Mouse (Mus musculus): ENCODE results near the gene Tmed5. TPM values are rescaled to one million over a fixed set of nuclear protein-coding genes. Genes with fewer than 3 reads are reported as not detected.
"Not testable (repeated sequence)": the region's sequence is repeated elsewhere in the genome, so short reads cannot be mapped to it uniquely, and the experiment has no call there.

Gene Tmed5
- 10 to 100 TPM; 18.7 to 21.3 TPM for total RNA-seq (2021)
- long read RNA-seq, experiment 1, transcript Tmed5-201 (4 exons, 3,800 nt): major isoform, 35 of 40 reads
- long read RNA-seq, experiment 1, partial matches to known transcripts: 2 of 40 reads
- long read RNA-seq, experiment 1, other reads (novel, unspliced or antisense): 2 of 40 reads
- long read RNA-seq, experiment 2, transcript Tmed5-201 (4 exons, 3,800 nt): major isoform, 30 of 33 reads
- long read RNA-seq, experiment 2, partial matches to known transcripts: 0 of 33 reads
- long read RNA-seq, experiment 2, other reads (novel, unspliced or antisense): 3 of 33 reads

DNA sequence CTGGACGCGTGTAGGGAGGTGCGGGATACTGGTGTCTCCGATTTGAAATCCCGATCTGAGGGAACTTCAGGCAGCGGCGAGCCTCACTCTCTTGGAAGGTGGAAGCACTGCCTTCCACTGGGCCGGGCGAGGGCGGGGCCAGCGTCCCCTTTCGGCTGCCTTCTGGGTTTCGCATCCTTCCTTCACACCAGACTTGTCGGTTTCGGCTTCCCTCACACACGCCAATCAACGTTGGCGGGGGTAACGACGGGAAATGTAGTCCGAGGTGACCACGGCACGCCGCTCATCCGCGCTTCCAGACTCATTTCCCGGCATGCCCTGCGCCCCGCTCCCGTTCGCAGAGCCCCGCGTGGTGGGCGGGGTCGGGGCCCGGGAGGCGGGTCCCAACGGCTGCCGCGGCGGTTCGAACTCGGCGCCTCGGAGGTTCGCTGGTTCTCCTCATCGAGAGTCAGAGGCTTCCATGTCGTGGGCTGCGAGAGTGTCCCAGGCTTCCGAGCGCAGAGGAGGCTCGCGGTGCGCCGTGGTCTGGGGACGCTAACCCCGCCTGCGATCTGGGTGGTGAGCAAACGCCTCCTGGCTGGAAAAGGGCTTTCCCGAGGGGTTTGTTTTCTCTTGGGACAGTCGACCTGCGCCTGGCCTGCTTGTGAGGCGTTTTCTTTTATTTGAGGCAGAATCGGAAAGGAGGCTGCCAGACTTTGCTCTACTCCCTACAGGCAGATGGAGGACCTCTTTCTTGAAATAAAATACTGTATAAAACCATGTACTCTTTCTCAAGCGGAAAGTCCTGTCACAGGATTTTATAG lies at the start of gene Tmed5, which contains the start of gene Ccdc18:
Gene Tmed5 (minus strand): TSS at position 180 of the 803 bp plus-strand sequence.
Gene Ccdc18 (plus strand): TSS at position 435 of the 803 bp plus-strand sequence.
- DNase-seq: peak; percentile 98

DNA sequence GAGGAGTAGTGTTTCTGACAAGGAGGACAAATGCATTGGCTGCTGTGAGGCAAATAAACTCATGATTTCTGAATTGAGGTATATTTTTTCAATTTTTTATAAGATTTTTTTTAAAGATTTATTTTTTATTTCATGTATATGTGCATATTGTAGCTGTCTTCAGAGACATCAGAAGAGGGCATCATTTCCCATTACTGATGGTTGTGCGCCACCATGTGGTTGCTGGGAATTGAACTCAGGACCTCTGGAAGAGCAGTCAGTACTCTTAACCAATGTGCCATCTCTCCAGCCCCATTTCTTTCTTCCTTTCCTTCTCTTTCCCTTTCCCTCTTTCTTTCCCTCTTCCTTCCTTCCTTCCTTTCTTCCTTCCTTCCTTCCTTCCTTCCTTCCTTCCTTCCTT lies 31.3 kb upstream of the Tmed5 start:
- DNase-seq: peak; percentile 16

DNA sequence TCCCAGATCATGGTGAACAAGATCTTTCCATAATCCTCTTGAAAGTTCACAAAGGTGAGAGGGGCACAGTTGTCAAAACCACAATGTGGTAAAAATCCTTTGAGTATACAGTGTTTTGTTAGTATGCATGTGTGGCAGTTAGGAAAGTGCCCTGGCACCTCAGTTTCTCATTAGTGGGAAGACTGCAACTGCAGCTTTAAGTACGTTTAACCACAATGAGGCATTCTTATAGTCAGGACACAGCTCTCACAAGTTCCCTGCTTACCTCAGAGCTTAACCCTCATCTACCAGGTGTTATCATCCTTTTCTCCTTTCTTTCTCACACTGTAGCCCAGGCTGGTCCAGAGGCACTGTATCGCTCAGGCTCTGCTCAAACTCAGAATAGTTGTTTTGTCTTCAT lies 28.4 kb upstream of the Tmed5 start:
- no peak for DNase-seq

DNA sequence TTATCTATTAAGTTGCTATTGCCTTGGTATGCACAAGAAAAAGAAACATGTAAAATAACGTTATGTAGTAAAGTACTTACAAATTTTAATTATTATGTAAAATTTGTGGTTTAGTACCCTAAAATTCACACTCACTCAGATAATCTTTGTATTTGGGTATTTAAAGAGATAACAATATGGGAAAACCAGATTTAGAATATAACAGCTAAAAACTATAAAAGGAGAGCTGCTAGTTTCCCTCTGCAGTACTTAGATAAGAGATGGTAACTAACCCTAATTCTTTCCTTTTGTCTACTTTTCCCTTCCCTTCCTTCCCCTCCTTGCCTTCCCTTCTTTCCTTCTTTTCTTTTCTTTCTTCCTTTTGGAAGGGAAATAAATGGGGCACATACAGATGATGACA lies 20.2 kb upstream of the Tmed5 start:
- DNase-seq: no peak

DNA sequence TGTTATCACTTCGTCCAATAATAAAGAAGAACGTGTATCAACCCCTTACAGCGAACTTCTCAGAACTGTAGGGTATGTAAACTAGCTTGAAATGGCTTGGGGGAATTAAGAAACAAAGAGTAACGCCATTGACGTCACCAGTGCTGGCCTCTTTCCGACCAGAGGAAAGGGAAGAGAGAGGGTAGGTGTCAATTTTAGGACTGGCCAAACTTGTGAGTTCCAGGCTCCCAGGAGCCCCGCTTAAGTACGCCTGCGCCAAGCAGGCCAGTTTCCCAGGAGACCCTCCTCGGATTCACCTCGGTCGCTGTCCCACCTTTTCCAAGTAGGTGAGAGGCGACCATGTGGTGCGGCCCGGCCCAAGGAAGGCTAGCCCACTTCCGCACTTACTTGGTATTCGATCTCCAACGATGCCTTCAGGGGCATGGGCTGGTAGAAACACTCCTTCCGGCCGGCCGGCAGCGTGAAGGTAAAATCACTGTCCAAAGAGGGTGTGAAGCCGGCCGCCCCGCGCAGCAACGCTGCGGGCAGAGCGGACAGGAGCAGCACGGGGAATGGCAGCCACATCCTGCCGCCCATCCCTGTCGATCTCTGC lies 475 bp downstream of the Tmed5 start:
- no peak for DNase-seq

DNA sequence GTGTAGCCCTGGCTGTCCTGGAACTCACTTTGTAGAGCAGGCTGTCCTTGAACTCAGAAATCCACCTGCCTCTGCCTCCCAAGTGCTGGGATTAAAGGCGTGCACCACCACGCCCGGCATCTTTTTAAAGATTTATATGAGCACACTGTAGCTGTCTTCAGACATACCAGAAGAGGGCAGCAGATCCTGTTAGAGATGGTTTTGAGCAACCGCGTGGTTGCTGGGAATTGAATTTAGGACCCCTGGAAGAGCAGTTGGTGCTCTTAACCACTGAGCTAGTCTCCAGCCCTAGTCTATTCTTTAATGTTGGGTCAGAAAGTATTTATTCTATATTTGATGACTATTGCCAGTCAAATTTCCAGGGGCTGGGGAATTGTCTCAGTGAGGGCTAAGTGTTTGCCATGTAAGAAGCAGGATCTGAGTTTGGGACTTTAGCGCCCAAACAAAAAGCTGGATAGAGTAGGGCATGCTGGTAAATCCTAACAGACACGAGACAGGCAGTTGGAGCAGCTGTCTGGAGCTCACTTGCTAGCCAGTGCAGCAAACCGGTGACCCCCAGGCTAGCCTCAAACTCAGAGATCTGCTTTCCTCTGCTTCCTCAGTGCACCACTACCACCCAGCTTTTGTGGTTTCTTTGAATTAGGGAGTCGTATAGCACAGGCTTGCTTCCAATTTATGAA lies 12.1 kb downstream of the Tmed5 start:
- DNase-seq: no peak

DNA sequence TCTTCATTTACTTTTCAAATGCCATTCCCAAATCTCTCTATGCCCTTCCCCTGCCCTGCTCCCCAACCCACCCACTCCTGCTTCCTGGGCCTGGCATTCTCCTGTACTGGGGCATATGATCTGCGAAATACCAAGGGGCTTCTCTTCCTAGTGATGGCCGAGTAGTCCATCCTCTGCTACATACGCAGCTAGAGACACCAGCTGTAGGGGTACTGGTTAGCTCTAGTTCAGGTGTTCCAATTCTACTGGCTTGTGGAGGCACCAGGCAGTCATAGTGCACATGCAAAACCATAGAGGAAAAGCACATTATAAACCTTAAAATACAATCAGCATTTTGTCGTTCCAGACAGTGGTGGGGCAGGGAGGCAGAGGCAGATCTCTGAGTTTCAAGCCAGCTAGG lies 14.7 kb downstream of the Tmed5 start:
- DNase-seq: no peak

DNA sequence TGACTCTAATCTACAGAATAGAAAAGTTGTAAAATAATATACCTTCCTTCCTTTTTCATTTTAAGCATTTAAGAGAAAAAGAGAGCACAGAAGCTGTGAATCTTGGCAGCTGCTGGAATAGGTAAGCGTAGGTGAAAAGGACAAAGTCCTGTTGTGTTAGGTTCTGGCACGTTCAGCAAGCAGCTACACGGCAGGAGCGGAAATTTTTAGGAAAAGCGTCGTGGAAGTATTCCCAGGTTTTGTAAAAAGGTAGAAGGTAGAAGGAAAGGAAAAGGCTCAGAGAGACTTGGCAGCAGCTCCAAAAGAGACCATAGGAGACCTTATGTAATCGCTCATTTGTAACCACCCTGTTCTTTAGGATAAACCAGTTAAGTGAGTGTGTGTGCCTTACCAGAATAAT lies 23.1 kb downstream of the Tmed5 start:
- no peak for DNase-seq

DNA sequence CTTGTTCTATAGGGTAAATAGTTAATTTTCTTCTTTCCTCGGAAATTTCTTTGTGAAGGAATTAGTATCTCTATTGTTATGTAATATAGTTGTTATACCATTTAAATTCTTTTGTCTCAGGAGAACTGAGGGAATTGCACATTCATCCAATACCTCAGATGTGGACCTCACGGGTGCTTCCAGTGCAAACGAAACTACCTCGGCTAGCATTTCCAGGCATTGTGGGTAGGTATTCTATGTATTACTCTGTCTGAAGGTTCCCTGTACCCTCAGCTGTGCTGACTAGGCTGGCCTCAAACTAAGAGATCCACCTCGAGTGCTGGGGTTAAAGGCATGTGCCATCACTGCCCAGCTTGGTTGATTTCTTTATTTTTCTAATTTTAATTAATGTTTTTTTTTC lies 28.1 kb downstream of the Tmed5 start:
- no peak for DNase-seq

DNA sequence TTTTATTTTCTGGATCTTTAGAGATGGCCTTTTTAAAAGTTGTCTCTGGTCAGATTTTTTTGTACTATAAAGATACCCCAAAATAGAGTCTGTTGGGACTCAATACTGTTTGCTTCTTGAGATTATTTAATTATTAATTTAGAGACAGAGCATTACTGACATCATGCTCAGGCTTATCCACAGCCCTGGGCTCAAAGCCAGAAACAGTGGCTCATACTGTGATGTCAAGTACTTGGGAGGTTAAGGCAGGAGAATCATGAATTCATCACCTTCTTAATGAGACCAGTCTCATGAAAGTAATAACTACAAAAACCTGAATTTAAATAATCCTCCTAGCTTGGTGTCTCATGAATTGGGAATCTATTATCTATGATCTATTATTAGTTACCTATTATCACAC lies 32.2 kb downstream of the Tmed5 start:
- DNase-seq: no peak

DNA sequence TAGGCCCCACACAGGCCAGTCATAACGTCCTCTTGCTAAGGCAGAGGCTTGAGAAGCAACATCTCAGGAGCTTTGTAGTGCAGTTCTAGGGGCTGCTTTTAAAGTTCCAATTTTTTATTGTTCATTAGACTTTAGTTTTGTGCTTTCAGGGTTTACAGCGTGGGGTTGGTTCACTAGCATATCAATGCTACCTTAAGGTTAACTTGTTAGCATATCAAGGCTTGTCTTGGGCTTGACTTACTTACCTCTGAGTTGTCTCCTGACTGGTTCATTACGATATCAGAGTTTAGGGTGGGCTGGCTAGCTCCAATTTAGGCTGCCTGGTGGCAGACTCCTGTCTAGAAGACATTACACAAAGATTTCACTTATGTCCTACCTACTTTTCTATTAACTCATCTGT lies 34.7 kb downstream of the Tmed5 start:
- no peak for DNase-seq

DNA sequence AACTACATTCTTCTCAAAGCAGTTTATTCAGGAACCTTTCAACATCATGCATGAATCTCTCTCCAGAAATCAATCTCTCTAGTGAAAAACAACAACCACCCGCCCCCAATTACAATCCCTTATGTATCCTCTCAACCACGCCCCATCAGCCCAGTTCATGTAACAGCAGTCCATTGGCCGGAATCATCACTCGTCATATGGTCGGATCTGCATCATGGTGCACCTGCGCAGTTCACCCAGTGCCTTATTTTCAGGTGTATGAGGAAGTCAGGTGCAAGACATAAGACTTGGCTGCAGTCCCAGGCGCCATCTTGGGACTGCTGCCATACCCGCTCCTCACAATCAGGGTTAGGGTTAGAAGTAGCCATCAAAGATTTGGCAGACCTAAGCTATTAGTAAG lies 39.7 kb downstream of the Tmed5 start:
- DNase-seq: not testable (repeated sequence)

DNA sequence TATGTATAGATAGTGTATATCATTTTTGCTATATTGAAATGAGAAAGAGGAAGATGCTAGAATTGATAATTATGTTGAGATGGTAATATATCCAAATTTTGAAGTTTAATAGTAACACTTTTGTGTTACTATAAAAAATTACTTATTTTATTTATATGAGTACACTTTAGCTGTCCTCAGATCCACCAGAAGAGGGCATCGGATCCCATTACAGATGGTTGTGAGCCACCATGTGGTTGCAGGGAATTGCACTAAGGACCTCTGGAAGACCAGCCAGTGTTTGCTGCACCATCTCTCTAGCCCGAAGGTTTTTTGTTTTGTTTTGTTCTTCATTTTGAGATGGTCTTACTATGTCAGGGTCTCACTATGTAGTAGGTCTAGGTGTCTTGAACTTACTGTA lies 47.0 kb downstream of the Tmed5 start:
- no peak for DNase-seq

DNA sequence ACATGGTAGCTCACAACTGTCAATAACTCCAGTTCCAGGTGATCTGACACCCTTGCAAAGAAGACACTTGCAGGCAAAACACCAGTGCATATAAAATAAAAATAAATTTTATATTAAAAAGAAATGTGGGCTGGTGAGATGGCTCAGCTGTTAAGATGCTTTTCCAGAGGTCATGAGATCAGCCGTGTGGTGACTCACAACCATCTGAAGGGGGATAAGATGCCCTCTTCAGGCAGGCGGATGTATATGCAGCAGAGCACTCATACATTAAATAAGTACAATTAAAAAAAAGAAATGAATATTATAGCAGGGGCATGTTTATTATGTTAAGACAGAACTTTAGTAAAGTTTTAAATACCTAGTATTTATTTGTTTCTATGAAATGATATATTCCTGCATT lies 50.0 kb downstream of the Tmed5 start:
- DNase-seq: no peak

DNA sequence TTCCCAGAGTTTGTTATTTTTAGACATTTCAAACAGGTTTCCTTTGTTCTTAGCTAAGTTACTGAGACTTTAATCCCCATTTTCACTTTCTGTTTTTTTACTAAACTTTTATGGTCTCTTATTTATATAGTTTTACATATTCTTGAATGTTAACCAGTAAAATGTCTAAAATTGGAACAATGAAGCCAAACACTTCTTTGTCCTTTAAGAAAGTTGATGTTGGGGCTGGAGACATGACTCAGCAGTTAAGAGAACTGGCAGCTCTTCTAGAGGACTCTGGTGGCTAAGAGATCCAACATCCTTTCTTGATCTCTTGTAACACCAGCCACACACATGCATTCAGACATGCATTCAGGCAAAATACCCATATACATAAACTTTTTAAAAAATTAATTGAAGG lies 52.8 kb downstream of the Tmed5 start:
- no peak for DNase-seq

DNA sequence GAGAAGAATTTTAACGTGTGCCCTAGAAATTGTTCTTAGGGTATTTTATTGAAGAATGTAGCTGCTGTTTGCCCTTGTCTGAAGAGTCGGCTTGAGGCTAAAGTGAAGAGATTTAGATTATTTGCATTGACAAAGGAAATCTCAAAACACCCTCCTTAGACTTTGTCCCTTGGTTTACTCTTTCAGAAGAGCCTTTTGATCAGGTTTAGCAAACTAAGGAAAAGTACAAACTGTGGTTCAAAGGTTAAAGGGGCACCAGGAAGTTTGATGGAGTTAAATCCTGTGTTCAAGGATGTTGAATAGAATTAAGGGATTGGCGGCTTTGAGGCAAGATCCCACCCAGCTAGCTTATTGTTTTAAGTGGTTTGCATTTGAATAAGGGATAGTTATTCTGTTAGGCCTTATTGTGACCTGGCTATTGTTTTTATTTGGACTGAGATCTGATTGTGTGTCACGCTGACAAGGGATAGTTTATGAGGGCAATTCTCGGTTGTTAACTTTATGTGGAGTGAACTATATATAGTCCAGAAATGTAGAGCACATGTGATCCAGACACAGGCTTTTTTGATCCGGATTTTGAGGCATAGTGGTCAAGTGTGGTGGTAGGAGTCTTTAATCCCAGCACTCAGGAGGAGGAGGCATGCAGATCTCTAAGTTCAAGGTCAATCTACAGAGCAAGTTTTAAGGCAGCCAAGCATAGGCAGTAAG lies 55.4 kb downstream of the Tmed5 start:
- DNase-seq: no peak

DNA sequence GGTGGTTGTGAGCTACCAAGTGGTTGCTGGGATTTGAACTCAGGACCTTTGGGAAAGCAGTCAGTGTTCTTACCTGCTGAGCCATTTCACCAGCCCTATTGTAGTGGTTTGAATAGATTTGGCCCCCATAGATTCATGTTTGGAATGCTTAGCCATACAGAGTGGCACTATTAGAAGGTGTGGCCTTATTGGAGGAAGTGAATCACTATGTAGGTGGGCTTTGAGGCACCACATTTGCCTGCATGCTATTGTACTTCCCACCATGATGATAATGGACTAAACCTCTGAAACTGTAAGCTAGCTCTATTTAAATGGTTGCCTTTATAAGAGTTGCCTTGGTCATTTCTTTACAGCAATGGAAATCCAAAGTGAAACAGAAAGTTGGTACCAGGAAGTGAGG lies 56.2 kb downstream of the Tmed5 start:
- no peak for DNase-seq

DNA sequence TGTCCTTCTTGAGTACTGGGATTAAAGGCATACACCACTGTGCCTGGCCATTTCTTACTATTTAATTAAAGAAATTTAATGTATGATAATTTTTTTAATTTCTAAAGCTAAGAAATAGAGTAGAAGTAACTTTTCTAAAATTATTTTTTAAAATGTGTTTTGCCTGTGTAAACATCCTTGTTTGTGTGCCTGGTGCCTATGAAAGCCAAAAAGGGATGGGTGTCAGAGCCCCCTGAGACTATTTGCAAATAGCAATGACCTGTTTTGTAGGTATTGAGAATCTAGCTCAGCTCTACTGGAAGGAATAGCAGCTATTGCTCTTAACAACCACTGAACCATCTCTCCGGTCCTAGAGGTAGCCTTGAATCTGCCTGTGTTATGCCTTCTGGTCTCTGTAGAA lies 60.1 kb downstream of the Tmed5 start:
- no peak for DNase-seq

DNA sequence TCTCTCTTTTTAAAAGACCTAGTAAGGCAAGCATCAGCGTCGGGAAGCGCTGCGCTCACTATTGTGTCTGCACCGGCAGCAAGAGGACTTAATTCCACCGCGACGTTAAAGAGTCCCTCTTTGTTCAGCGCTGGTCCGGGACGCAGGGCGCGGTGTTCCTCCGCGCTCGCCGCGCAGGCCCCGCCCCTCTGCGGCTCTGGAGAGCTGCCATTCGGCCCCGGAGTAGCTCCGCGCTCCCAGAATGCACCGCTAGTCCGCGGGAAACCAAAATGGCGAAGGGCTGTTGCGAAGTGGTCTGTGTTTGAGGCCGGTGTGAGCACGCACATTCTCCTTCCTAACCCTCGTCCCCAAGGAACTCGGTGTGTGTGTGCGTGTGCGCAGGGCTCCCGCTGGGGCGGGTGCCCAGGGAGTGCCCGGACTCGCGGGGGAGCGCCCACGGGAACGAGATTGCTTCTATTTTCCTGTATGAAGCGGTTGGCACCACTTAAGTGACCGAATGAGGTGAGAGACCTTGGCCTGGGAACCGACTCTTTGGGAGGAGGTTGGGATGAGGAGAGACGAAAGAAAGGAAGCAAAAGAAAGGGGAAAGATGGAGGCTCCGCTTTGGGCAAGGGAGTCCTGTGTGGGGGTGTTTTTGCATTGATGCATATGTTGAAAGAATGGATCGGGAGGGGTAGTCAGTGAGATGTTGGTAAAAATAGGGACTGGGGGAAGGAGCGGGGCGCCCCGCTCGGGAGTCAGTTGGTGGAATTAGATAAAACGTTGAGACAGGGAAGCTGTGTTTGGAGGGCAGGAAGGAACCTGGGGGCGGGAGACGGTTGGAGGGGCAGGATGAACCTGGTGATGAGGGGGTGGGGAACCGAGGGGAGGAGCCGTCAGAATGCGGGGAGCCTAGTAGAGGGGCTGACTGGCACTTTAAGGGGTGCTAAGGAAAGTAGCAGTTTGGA lies 66.7 kb downstream of the Tmed5 start, which contains the start of gene Mtf2:
Gene Mtf2 (plus strand): TSS at position 210 of the 947 bp plus-strand sequence.
- DNase-seq: peak; percentile 98

DNA sequence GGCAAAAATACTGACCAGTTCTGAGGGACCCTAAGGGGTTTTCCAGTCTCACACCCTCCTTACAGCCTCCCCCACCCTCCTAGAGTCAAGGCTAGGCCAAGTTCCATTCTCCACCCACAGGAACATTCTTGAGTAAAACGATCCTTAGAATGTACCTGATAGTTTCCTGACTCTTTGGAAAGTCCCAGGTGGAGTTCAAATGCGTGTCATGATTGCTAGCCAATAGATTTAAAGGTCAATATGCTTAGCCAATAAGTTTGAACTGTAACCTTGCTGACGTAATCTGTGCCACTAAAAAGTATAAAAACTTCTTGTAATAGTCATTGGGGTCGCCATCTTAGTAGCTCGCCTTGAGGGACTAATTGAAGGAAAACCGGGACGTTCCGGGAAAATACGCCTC lies 72.0 kb downstream of the Tmed5 start:
- DNase-seq: no peak
